In the genomic region with DNA sequence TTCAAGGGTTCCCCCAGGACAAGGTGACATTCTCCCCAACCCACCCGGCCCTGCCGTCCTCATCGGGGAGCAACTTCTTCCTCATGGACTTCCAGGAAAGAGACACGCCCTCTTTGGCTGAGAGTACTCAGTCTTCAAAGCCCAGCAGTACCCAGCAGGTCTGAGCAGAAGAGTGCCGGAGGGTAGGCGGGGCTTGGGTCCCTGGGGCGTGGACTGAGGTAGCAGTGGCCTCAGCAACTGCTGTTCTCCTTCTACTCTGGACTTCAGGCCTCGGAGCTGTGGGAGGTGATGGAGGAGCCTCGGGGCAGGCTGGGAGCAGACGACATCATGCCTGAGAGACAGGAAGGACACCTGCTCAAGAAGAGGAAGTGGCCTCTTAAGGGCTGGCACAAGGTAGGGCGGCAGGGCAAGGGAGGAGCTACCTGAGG, we compare ENCODE assay signal across 8 mouse cellular contexts. TPM values are rescaled to one million over a fixed set of nuclear protein-coding genes. Genes with fewer than 3 reads are reported as not detected.
DNase-seq lines count a peak whose midpoint lies in the region; ATAC-seq and TF ChIP-seq lines count a peak whose summit lies in the region.

No protein-coding gene starts in this region.

- intact Hi-C loops in left cerebral cortex, postnatal 4 days (cut with DNase I) = no loop called here

- ATAC-seq in heart, embryonic 14.5 days (ENCODE audit: insufficient number of reproducible peaks, insufficient read depth, low FRiP score, low read depth) = no peak
- peak; percentile 33 for ATAC-seq in inflammation-experienced regulatory T-cells, adult 6 months
- peak; percentile 71; the same call in 1 of the 2 replicates for ATAC-seq in liver, embryonic 14.5 days (ENCODE audit: insufficient read depth)

- TF ChIP-seq CTCF in liver, embryonic 14.5 days (IDR thresholded peaks at IDR 0.05; ENCODE audit: low read depth) = no peak

- no peak overlapping the region for H3K4me3 ChIP-seq in heart, embryonic 14.5 days (ENCODE audit: control insufficient read depth in 1 of 2, insufficient read depth in 1 of 2, low read depth in 1 of 2, low read length in 2 of 2)
- H3K4me3 ChIP-seq in liver, embryonic 14.5 days (ENCODE audit: insufficient read depth in 1 of 2, low read depth in 2 of 2, low read length in 2 of 2) = peak overlapping the region; percentile 54 to 64

- H3K36me3 ChIP-seq in heart, embryonic 14.5 days (ENCODE audit: control insufficient read depth, insufficient read depth, low read length) = peaks cover 61% of the 10 kb centered on the region
- no peaks in the 10 kb centered on the region; the same call in 1 of the 2 replicates for H3K36me3 ChIP-seq in liver, embryonic 14.5 days (replicated peaks; ENCODE audit: control insufficient read depth, insufficient read depth, low read depth)

- H3K4me1 ChIP-seq in heart, embryonic 14.5 days (ENCODE audit: control insufficient read depth in 2 of 2, insufficient read depth in 2 of 2, low read length in 2 of 2) = peaks cover 9 to 21% of the 10 kb centered on the region in 2 experiments; a peak in 3 of 4 replicates
- peaks cover 8 to 15% of the 10 kb centered on the region in 2 experiments for H3K4me1 ChIP-seq in liver, embryonic 14.5 days (replicated peaks; ENCODE audit: control insufficient read depth in 2 of 2, insufficient read depth in 2 of 2, low read length in 1 of 2)

- H3K9ac ChIP-seq in heart, embryonic 14.5 days (ENCODE audit: low read length) = no peak overlapping the region
- H3K9ac ChIP-seq in liver, embryonic 14.5 days (replicated peaks) = peak overlapping the region; percentile 65; the same call in 1 of the 2 replicates

- H3K9me3 ChIP-seq in heart, embryonic 14.5 days (ENCODE audit: control insufficient read depth, low read length) = no peaks in the 10 kb centered on the region
- H3K9me3 ChIP-seq in liver, embryonic 14.5 days (ENCODE audit: control insufficient read depth, low read length) = no peaks in the 10 kb centered on the region

- 19% methylated on average over 11 of the region's 11 CpGs for WGBS in heart, embryonic 14.5 days
- WGBS in liver, embryonic 14.5 days (ENCODE audit: insufficient replicate concordance) = 8% methylated on average over 11 of the region's 11 CpGs

- DNase-seq in heart, postnatal 4 days = no peak
- DNase-seq in adrenal gland, postnatal 36 days = peak; percentile 58 to 73
- peak in 1 of 3 experiments; percentile 64 for DNase-seq in liver, embryonic 14.5 days (ENCODE audit: low read depth in 3 of 3, low spot score in 3 of 3)
- DNase-seq in spleen, postnatal 10 days (ENCODE audit: low spot score in 2 of 2) = peak; percentile 27 to 64
- no peak for DNase-seq in left cerebral cortex, postnatal 4 days
- no peak for DNase-seq in cerebellum, postnatal 25 days

- TF ChIP-seq EP300 in liver, embryonic 14.5 days (IDR thresholded peaks at IDR 0.05; ENCODE audit: low read depth) = no peak

- H3K27ac ChIP-seq in heart, embryonic 14.5 days (replicated peaks in 1 of 2; ENCODE audit: control insufficient read depth in 1 of 2, insufficient read depth in 1 of 2, low read depth in 2 of 2, low read length in 2 of 2) = no peak overlapping the region
- H3K27ac ChIP-seq in liver, embryonic 14.5 days = no peak overlapping the region

- H3K4me2 ChIP-seq in heart, embryonic 14.5 days (ENCODE audit: low read length) = peak overlapping the region; percentile 85
- peak overlapping the region; percentile 68 for H3K4me2 ChIP-seq in liver, embryonic 14.5 days (ENCODE audit: low read depth)

- no peaks in the 10 kb centered on the region for H3K27me3 ChIP-seq in heart, embryonic 14.5 days (ENCODE audit: control insufficient read depth, insufficient read depth, low read length)
- H3K27me3 ChIP-seq in liver, embryonic 14.5 days (ENCODE audit: control insufficient read depth, insufficient read depth, low read length) = no peaks in the 10 kb centered on the region

RNA-seq across cellular contexts. Expression of a gene that starts 1.8 kb away (rescaled TPM):
- polyA plus RNA-seq in heart, embryonic 14.5 days (2014; fragmentation: Nextera tagmentation; extraction: Ambion mirVana) = 3.9 and 4.6 TPM in 2 replicates
- total RNA-seq in heart, postnatal 4 days (2021) = 1 to 10 TPM; 5.6 to 7.5 TPM
- 1 to 10 TPM; 7.8 to 9.1 TPM for total RNA-seq in adrenal gland, postnatal 36 days (2021)
- polyA plus RNA-seq in inflammation-experienced regulatory T-cells, adult 6 months (2017; shearing (Covaris generic)) = 10 to 100 TPM; 22.8 to 30.5 (median 25.3) TPM
- polyA plus RNA-seq in liver, embryonic 14.5 days (2012; rRNA removed) = 2.0 and 2.5 TPM in 2 replicates
- polyA plus RNA-seq in liver, embryonic 14.5 days (2014; fragmentation: Nextera tagmentation; extraction: Ambion mirVana) = 1.2 and 1.7 TPM in 2 replicates
- 10 to 100 TPM; 15.3 to 18.4 TPM for total RNA-seq in left cerebral cortex, postnatal 4 days (2021)

RNA-seq across cellular contexts. Expression of a gene that starts 10.9 kb away (rescaled TPM):
- 76.9 and 80.1 TPM in 2 replicates for polyA plus RNA-seq in heart, embryonic 14.5 days (2014; fragmentation: Nextera tagmentation; extraction: Ambion mirVana)
- total RNA-seq in heart, postnatal 4 days (2021) = 10 to 100 TPM; 80.2 to 81.0 TPM
- total RNA-seq in adrenal gland, postnatal 36 days (2021) = 100 to 1,000 TPM; 131 to 141 TPM
- 10 to 100 TPM; 61.1 to 66.7 (median 63.2) TPM for polyA plus RNA-seq in inflammation-experienced regulatory T-cells, adult 6 months (2017; shearing (Covaris generic))
- polyA plus RNA-seq in liver, embryonic 14.5 days (2012; rRNA removed) = 29.1 and 30.3 TPM in 2 replicates
- 34.9 and 36.2 TPM in 2 replicates for polyA plus RNA-seq in liver, embryonic 14.5 days (2014; fragmentation: Nextera tagmentation; extraction: Ambion mirVana)
- 10 to 100 TPM; 45.1 to 49.7 TPM for total RNA-seq in left cerebral cortex, postnatal 4 days (2021)

RNA-seq across cellular contexts. Expression of a gene that starts 11.0 kb away (rescaled TPM):
- polyA plus RNA-seq in heart, embryonic 14.5 days (2014; fragmentation: Nextera tagmentation; extraction: Ambion mirVana) = 0.35 and 0.54 TPM in 2 replicates
- total RNA-seq in heart, postnatal 4 days (2021) = under 1 TPM in 1 of 2 experiments, not detected in 1; 0.38 TPM
- total RNA-seq in adrenal gland, postnatal 36 days (2021) = 1 to 10 TPM; 1.3 TPM
- not detected for polyA plus RNA-seq in inflammation-experienced regulatory T-cells, adult 6 months (2017; shearing (Covaris generic))
- polyA plus RNA-seq in liver, embryonic 14.5 days (2012; rRNA removed) = 0.20 and 0.29 TPM in 2 replicates
- 0.28 and 0.38 TPM in 2 replicates for polyA plus RNA-seq in liver, embryonic 14.5 days (2014; fragmentation: Nextera tagmentation; extraction: Ambion mirVana)
- total RNA-seq in left cerebral cortex, postnatal 4 days (2021) = 1 to 10 TPM; 1.0 to 1.5 TPM

RNA-seq across cellular contexts. Expression of a gene that starts 22.5 kb away (rescaled TPM):
- 12.9 and 14.4 TPM in 2 replicates for polyA plus RNA-seq in heart, embryonic 14.5 days (2014; fragmentation: Nextera tagmentation; extraction: Ambion mirVana)
- total RNA-seq in heart, postnatal 4 days (2021) = 10 to 100 TPM; 12.1 to 15.3 TPM
- total RNA-seq in adrenal gland, postnatal 36 days (2021) = 10 to 100 TPM; 15.7 to 18.8 TPM
- 1 to 10 TPM; 6.2 to 8.8 (median 6.5) TPM for polyA plus RNA-seq in inflammation-experienced regulatory T-cells, adult 6 months (2017; shearing (Covaris generic))
- polyA plus RNA-seq in liver, embryonic 14.5 days (2012; rRNA removed) = 5.7 and 5.9 TPM in 2 replicates
- 5.8 and 6.3 TPM in 2 replicates for polyA plus RNA-seq in liver, embryonic 14.5 days (2014; fragmentation: Nextera tagmentation; extraction: Ambion mirVana)
- total RNA-seq in left cerebral cortex, postnatal 4 days (2021) = 1 to 10 TPM; 5.5 to 7.3 TPM

RNA-seq across cellular contexts. Expression of a gene that starts 39.0 kb away (rescaled TPM):
- 0.11 TPM in 1 of 2 replicates, not detected in the other for polyA plus RNA-seq in heart, embryonic 14.5 days (2014; fragmentation: Nextera tagmentation; extraction: Ambion mirVana)
- total RNA-seq in heart, postnatal 4 days (2021) = not detected
- under 1 TPM; 0.16 to 0.23 TPM for total RNA-seq in adrenal gland, postnatal 36 days (2021)
- polyA plus RNA-seq in inflammation-experienced regulatory T-cells, adult 6 months (2017; shearing (Covaris generic)) = 1 to 10 TPM in 1 of 3 experiments, under 1 TPM in 1, not detected in 1; 0.19 to 2.7 TPM
- 0.02 and 0.06 TPM in 2 replicates for polyA plus RNA-seq in liver, embryonic 14.5 days (2012; rRNA removed)
- not detected in 2 replicates for polyA plus RNA-seq in liver, embryonic 14.5 days (2014; fragmentation: Nextera tagmentation; extraction: Ambion mirVana)
- 1 to 10 TPM in 1 of 2 experiments, under 1 TPM in 1; 0.92 to 1.1 TPM for total RNA-seq in left cerebral cortex, postnatal 4 days (2021)

Comparison
In these comparisons a context has a peak if more than half of its experiments do, and no peak if none do; other contexts are left out.
1. H3K4me3 ChIP-seq: peak in liver, embryonic 14.5 days (2 of 2); none in heart, embryonic 14.5 days (0 of 2).
2. DNase-seq: peak in adrenal gland, postnatal 36 days (2 of 2) and spleen, postnatal 10 days (2 of 2); none in heart, postnatal 4 days (single experiment), left cerebral cortex, postnatal 4 days (single experiment) and cerebellum, postnatal 25 days (0 of 2).